Mouse (Mus musculus) hindlimb bud, embryonic 11.5 days (tissue): ENCODE measurements around the gene Tbx1.

ENCODE experiments used
- DNase-seq: peaks from one replicate; pipeline ENCODE4 v3.0.0-alpha.2; 2012; ENCODE audit warnings: low read depth, low spot score; ENCODE audit errors: extremely low spot score

Tbx1 gene

DNA sequence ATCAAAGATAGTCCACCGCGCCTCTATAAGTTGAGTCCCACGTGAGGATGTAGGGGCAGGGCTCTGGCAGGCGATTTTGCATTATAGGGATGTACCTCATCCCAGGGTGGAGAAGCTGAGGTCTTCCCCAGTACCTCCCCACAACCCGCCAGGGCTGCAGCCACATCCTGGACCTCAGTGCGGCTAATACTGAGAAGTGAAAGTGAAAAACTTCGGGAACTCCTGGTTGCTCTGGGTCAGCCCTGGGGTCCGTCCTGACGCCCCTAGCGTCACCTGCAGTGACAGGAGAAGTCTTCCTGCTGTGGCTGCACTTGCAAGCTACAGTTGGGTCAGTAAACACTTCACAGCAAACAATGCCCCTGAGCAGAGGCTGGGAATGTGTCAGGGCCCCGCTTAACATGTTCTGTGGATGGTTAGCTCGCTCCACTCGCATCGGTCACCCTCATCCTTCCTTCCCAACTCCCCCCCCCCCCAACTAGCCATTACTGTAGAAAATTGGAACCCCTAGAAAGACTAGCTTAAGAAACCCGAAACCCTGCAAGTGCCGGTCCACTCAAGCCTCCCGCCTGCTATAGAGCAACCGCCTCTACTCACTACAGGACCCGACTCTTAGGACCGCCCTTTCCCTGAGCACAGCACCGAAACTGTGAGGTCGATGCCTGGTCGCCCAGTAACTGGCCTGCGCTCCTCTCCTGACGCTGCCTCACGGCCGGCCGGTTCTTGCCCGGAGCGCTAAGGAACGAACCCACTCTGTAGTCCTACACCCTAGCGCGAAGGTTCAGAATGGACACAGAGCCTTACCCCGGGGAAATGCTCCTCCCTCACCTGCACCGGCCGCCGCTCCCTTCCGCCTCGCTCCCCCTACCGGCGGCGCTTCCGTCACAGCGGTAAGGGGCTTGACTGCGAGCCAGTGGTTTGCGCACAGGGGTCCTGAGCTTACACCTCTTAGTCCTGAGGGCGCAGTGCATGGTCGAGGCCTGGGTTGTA lies at the start of gene Tbx1:
Gene Tbx1 (minus strand): TSS at position 868 of the 987 bp plus-strand sequence.
- DNase-seq, result no peak

DNA sequence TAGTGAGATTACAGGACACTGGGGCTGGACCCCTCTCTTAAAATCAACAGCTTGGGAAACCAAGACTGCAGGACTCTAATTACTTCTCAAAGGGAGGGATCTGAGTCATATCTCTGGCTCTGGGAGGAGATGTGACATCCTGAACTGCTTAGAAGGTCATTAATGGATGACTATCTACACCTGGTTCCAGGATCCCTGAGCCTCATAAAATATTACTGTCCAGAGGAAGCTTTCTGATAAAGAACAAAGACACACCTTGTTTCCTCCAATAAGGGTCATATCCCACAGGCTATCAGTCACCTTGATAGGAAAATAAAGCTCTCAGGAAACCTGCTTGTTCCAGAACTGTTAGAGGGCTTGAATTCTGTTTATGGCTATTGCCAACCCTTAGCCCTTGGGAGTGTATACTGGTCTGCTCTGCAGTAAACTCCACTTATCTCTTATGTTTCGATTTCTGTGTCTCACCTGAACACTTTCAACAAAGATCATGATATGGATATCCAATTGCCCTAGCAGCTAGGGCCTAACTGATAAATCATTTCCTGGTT lies 49.0 kb upstream of the Tbx1 start:
- DNase-seq, result no peak

DNA sequence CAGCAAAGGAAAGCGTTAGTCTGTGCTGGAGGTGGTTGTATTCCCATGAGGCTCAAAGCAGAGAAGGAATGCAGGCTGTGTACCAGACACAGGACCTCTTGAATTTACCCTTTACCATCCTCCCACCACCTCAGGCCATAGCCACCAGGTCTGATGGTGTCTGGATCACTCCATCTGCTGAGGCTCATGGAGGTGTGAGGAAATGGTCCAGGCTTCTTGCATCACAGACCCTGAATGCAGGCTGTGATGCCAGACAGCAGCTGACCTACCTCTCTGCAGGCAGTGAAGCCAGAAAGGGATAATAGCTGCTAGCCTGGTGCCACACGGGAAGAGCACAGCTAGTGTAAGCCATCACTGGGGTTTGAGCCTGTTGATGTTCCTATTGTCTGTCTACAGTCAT lies 47.9 kb upstream of the Tbx1 start:
- no peak for DNase-seq

DNA sequence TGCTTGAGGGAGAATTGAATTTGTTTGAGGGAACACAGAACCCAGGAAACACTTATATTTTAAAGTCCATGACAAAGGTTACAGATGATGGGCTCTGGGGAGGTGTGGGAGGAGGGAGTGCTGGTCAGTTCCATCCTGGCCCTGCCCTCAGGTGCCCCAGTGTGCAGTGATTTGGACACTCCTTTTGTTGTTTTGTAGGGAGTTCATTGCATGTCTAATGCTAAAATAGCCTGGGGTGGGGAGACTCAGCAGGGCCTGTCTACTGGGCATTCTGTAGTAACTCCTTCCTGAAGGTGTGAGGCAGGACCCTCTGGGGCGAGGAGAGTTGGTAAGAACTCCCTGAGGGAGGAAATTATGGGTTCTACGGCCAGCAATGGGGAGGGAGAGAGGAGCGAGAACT lies 46.3 kb upstream of the Tbx1 start:
- no peak for DNase-seq

DNA sequence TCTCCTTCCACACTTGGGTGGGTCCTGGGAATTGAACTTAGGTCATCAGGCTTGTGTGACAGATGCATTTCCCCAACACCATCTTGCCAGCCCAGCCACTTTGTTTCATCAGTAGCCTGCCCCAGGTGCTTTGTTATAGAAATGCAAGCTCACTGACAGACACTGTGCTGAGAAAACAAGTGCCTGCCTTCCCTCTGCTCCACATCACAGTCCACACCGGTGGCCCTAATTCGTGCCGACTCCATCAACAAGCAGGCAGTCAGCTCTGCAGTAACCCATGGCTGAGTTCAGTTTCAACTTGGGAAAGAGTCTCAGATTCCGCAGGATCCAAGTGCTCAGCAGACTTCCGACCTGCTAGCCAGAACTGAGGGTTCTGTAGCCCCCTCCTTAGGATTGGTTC lies 45.9 kb upstream of the Tbx1 start:
- no peak for DNase-seq

DNA sequence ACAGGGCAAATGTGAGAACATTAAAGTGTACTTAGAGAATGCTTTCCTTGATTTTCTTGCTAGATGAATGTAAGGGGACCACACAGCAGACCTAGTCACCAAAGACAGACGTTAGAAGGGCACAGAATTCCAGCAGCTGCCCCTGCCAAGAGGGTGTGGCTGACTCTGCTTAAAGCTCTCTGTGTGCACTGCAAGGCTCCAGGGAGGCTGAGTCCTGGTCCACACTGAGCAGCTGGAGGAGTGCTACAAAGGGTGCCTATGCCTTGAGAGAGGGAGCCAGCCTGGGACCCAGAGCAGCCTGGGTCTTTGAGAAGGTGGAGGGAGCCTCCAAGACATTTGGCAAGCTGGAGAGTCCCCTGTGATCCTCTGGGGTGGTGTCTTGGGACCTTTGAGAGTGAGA lies 42.9 kb upstream of the Tbx1 start:
- no peak for DNase-seq

DNA sequence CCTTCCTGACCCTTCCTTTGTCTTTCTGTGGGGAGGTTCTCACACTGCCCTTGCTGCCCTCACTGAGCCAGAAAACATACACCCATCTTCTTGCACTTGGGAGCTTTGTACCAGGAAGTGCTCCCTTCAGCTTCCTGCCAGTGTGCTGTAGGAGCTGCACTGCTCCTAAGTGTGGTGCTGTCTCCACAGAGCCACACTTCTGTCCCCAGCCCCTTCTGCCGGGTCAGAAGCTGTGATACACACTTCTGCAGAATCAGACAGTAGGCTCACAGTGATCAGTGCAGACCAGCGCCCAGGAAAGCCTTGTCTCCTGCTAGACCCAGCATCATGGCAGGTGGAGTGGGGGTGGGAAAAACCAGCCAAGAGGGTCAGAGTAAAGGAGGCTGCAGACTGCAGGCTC lies 42.3 kb upstream of the Tbx1 start:
- DNase-seq, result no peak

DNA sequence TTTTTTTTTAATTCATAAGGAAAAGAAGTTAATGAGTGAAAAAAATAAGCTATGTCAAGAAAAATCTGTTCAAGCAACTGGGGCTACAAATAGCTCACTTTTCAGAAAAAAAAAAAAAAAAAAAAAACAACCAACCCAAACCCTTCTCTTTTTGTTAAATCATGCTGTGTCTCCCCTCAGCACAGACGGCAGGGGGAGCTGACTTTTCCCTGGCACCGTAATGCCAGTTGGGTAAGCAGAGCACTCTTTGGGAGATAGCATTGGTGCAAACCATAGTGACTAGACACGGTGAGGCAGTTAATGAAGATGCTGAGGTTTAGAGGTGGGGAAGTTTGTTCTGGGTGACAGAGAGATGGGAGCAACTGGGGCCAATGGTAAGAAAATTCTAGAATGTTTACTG lies 41.6 kb upstream of the Tbx1 start:
- DNase-seq, result no peak

DNA sequence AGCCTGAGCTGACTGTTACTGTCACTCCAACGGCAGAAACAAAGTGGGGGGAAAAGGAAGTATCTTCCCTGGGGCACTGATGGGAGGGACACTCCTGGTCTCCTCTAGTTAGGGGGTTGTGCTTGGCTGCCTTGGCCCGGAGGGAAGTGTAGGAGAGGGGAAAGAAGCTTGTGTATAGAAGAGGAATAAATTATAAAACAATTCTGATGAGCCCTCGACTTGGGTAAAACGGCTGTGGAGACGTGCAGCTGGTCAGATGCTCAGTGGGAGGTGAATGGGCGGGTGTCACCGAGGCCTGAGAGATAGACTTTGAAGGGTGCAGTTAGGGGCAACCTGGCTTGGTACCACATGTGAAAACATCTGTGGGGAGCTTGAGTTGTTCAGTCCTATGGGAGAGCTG lies 40.7 kb upstream of the Tbx1 start:
- DNase-seq, result no peak

DNA sequence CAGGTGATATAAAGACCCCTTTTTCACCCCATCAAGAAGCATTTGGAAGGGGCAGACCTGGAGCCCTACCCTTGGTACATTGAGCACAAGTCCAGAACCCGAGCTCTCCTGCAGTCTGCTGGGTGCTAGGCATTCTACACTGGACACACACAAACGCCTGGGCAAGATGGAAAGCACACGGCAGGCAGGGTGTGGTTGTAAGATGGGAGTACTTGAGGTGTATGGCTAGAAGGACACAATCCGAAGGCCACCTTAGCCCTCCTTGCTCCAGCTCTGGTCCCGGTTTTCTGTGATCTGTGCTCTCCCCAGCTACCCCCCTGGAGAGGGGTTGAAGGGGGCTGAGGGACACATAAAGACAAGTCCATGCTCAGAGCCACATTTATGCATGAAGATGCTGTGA lies 39.8 kb upstream of the Tbx1 start:
- no peak for DNase-seq

DNA sequence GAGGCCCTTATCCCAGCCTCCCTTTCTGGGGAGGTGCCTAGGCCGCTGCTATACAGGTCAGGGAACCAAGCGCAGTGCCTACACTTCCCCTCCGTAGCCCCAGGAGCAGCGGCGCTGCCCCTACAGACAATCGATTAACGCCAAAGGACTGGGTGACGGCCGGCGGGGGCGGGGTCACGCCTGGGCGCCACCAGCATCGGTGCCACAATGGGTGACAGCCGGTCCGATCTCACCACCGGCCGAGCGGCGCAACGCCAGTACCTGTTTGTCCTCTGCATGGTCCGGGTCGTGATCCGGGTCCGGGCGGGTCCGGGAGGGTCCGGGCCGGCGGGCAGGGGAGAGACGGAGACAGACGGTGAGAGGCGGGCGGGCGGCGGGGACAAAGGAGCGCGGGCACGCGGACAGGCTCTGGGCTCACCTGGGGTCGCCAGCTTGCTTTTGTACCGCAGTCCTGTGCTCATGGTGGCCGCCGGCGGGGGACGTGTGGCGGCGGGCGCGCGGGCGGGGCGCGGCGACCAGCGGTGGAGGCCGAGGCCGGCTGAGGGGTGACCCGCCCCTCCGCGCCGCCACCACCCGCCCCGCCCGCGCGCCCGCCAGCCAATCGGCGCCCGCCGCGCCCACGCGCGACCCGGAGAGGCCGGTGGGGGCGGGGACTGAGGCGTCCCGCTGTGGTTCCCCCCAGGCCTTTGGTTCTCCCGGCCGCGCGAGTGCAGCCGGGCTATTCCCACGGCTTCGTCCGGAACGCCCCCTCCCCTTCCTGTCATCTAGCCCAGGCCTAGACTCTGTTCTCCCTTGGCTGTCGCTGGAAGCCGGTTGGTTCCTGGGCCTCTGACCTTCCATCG lies 39.1 kb upstream of the Tbx1 start, which contains the start of gene Sept5:
Gene Sept5 (minus strand): TSS at position 565 of the 842 bp plus-strand sequence.
- no peak for DNase-seq

DNA sequence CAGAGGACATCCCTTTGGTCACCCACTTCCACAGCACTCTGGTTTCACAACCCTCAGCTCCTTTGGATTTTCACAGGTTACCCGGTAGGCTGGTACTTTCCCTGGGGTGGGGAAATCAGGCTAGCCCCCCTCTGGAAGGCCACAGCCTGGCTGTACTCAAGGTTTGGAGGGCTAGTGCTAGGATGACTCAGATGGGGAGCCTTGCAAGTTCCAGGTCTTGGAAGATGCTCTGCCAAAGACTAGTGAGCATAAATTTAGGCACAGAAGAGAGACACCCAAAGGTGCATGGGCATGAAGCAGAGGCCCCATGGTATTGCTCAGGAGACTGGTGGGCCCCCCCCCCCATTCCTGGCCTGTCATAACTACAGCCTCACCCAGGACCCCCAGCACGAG lies 38.5 kb upstream of the Tbx1 start:
- no peak for DNase-seq

DNA sequence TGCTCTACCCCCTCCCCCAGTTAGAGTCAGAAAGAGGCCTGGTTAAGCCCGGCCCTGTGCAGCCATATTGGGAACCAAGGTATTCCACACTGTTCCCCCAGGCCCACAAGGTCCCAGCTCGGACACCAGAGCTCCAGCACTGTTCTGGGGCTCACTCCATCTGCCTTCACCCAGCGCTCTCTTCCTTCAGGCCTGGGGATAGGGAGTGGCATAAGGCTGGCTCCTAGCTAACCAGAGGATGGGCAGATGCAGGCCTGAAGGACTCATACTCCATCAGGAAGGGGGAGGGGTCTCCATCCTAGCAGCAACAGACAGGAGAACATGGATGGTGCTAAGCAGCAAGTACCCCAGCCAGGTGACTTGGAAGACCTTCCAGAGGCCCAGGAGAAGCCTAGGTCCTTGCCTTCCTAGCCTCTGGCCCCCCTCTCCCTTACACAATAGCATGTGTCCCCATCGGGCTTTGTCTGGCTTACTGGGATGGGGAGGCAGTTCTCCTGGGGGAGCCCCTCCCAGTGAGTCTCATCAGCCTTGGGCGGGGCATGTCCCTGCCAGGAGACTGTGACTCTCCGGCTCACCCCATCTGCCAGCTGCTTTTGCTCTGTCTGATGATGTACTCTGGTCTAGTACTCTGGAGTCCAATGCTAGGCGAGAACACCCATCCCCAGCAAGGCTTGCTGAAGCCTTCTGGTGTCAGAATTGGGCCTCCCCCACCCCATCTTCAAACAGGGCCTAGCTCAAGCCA lies 37.9 kb upstream of the Tbx1 start:
- no peak for DNase-seq

DNA sequence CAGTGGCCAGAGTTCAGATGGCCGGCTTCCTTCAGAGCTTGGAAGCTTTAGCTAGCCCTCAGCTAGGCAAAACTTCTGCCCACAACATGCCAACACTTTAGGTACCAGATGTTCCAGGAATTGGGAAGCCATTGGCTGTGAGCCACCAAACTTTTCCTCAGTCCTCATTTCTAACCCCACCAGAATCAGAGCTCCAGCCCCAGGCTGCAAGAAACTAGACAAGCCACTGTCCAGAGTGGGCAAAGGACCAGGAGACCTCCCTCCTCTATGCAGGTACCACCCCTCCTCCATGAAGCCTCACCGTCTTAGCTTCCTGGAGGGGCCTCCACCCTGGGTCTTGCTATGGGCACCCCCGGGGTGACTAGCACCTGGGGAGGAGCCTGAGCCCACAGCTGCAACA lies 36.7 kb upstream of the Tbx1 start:
- no peak for DNase-seq

DNA sequence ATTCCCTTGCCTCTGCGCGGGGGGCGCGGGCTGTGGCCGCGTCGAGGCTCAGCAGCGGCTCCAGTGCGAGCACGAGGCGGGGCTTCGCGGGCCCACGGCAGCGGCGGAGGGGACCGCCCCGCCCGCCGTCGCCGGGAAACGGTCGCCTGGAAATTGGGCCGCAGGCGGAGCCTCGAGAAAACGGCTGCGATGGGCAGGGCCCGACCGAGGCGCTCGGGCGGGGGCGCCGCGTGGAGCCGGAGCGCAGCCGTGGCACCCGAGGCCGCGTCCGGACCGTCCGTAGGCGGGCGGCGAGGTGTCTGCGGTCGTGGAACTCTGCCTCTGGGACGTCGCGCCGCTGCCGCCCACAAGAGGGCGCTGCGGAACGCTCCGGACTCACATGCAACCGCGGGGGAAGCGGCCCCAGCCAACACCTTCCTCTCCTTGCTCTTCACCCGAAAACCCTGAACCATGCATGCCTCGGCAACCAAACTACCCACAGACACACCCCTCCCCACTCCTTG lies 36.0 kb upstream of the Tbx1 start, which contains the start of gene Gm49601:
Gene Gm49601 (minus strand): TSS at position 52 of the 503 bp plus-strand sequence.
- DNase-seq, result peak; percentile 46

DNA sequence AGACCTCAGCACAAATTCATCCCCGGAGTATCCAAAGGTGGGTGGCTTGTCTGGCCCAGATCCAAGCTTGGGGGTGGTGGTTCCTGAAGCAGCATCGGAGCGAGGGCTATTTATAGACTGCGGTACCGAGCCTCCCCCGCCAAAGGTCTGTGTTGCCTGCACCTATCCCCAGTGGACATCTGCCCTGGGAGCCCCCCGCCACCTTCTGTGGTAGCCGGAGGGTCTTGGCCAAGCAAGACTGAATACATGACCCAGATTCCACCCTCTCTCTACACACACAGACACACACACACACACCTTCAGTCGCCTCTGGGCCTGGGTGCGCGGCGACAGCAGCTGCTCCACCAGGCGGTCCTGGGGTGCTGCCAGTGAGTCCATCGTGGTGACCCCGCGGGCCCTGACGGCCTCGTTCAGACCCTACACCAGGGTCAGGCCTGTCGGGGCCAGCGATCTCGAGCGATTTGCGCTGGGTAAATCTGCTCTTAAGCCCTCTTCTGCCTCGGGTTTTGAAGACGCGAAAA lies 35.4 kb upstream of the Tbx1 start:
- no peak for DNase-seq

DNA sequence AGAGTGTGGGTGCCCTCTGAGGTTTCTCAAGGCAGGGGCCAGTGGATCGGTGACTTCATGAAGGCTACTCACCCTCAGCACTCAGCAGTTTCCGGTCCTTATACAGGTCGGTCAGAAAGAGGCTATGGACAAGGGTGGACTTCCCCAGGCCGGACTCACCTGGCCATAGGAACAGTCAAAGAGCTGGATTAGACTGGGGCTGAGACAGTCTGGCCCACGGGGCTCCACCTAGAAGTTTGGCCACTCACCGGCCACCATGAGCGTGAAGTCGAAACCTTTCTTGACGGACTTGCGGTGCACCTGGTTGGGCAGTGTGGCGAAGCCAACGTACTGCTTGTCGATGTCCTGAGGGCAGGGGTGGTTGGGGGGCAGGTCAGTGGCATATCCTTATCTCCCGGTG lies 34.6 kb upstream of the Tbx1 start:
- no peak for DNase-seq

DNA sequence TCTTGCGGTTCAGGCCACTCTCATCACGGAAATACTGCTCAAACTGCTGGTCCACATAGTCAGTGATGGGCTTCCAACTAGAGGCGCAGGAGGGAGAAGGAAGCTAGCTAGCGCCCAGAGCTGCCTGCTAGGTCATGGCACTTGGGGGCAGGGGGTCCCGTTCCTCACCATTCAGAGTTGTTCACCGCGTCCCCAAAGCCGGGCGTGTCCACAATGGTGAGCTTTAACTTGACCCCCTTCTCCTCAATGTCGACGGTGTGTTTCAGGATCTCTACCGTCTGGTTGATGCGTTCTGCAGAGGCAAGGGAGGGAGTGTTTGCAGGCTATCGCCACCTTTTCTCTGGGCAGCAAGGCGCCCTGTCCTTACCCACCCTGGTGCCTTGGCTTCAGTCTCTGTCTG lies 34.2 kb upstream of the Tbx1 start:
- no peak for DNase-seq

DNA sequence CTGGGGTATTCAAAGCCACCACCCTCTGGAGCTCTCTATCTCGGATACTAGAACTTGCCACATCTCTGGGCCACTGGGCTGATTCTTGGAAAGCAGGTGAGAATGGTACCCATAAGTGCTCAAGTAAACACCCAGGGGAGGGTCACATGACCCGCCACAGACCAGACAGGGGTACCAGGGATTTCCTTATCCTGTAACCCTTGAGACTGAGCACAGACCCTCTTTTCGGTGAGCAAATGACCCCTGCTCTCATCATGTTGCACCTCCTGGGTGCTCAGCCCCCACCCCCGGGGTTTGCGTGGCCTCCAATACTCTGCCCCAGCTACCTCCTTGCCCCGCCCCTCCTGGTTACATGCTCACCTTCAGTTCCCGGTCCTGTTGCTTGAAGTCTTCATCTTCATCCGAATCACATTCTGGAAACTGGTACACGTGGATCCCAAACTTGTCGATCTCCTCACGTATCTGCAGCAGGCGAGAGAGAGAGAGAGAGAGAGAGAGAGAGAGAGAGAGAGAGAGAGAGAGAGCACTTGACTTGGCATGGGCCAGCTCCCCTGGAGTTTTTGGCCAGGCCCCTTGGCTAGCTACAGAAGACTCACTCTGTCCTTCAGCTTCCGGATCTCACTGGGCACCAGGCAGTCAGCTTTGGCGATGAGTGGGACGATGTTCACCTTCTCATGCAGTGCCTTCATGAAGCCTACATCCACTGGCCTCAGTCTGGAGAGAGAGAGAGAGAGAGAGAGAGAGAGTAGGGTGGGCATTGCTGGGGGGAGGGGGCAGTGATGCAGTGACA lies 33.5 kb upstream of the Tbx1 start:
- no peak for DNase-seq
